Mouse (Mus musculus) embryonic facial prominence, embryonic 15.5 days (tissue): ENCODE data around the gene Adgrl3. TPM values are rescaled to one million over a fixed set of nuclear protein-coding genes. Genes with fewer than 3 reads are reported as not detected.

Source experiments
- ATAC-seq: fragments of 200-750 bp; cut with Nextera tagmentation; 2 replicates; pipeline ENCODE4 v1.8.0; 2017; ENCODE audit warnings: low read depth, moderate TSS enrichment; ENCODE audit not compliant: insufficient number of reproducible peaks, low FRiP score, low TSS enrichment
- H3K27ac ChIP-seq: fragments of 300-500 bp; sonication (generic); replicated peaks from 2 replicates; pipeline ENCODE4 v1.5.1; 2015; ENCODE audit warnings: mild to moderate bottlenecking, inconsistent platforms
- H3K27me3 ChIP-seq: fragments of 300-500 bp; sonication (generic); 2 replicates; pipeline ENCODE4 v1.6.1; 2015; ENCODE audit warnings: inconsistent platforms
- H3K36me3 ChIP-seq: fragments of 300-500 bp; sonication (generic); 2 replicates; pipeline ENCODE4 v1.6.1; 2015; ENCODE audit warnings: mild to moderate bottlenecking, inconsistent platforms
- H3K4me1 ChIP-seq: fragments of 300-500 bp; sonication (generic); 2 replicates; pipeline ENCODE4 v1.6.1; 2015; ENCODE audit warnings: inconsistent platforms
- H3K4me2 ChIP-seq: fragments of 300-500 bp; sonication (generic); replicated peaks from 2 replicates; pipeline ENCODE4 v1.6.1; 2015; ENCODE audit warnings: mild to moderate bottlenecking, inconsistent platforms
- H3K4me3 ChIP-seq: fragments of 300-500 bp; sonication (generic); replicated peaks from 2 replicates; pipeline ENCODE4 v1.5.1; 2015; ENCODE audit warnings: mild to moderate bottlenecking, inconsistent platforms
- H3K9ac ChIP-seq: fragments of 300-500 bp; sonication (generic); 2 replicates; pipeline ENCODE4 v1.6.1; 2015; ENCODE audit warnings: inconsistent platforms
- H3K9me3 ChIP-seq: fragments of 300-500 bp; sonication (generic); replicated peaks from 2 replicates; pipeline ENCODE4 v1.6.1; 2016; ENCODE audit warnings: inconsistent platforms
- WGBS: fragments of 180-500 bp; shearing (Covaris S2); methylation state at CpG from one replicate; pipeline ENCODE4 v1.1.7; 2015; 5-methylcytosine and 5-hydroxymethylcytosine counted together
- polyA plus RNA-seq: library from polyadenylated mRNA; unstranded; fragments of >200 nt; fragmentation: Nextera tagmentation; extraction: Ambion mirVana; gene quantifications from 2 replicates; pipeline ENCODE4 v1.2.1, GENCODE M21; 2015

The Adgrl3 gene
- polyA plus RNA-seq, 1 experiment from 2014 or later, result 26.4 TPM

DNA sequence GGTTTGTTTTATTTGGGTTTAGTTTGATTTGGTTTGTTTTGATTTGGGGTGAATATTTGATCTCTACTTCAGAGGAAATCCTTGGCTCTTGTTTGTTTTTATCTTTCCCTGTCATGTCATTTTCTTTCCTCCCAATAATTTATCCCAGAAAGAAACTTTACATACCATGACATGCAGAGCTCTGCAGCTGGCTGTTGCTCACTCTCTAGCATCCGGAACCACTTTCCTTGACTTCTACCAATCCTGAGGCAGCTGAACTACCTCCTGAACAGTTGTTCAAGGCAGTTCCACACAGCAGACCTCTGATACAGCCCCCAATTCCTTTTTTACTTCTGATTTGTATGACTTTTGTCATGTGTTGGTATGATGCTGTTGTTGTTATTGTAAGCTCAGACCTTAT, 307.5 kb downstream of the Adgrl3 start:
- no peak overlapping the region for H3K4me3 ChIP-seq
- WGBS, result 50% methylated on average over 1 of the region's 1 CpGs
- no peak overlapping the region for H3K9ac ChIP-seq
- no peak for ATAC-seq
- H3K4me2 ChIP-seq, result no peak overlapping the region
- no peaks in the 10 kb centered on the region for H3K9me3 ChIP-seq
- H3K27me3 ChIP-seq, result no peaks in the 10 kb centered on the region
- H3K36me3 ChIP-seq, result no peaks in the 10 kb centered on the region
- H3K4me1 ChIP-seq, result peaks cover 4% of the 10 kb centered on the region; the same call in 1 of the 2 replicates
- no peak overlapping the region for H3K27ac ChIP-seq

DNA sequence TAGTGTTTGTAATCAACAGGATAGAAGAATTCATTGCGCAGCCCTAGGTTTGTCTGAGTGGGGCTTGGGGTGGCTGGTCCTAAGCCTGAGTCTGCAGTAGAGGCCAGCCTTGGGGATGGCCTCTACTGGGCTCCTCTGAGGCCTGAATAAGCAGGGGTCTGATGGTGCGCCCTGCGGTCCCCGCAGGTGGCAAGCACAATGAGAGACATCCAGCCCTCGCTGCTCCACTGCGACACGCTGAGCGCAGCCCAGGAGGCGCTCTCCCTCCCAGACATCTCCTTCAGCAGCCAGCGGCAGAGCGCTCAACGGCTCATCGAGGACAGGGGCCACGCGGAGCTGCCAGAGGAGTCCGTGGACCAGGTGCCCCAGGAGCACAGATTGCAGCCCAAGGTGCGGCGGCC, 309.6 kb downstream of the Adgrl3 start:
- no peak overlapping the region for H3K27ac ChIP-seq
- H3K36me3 ChIP-seq, result no peaks in the 10 kb centered on the region
- H3K4me3 ChIP-seq, result no peak overlapping the region
- ATAC-seq, result no peak
- 26% methylated on average over 18 of the region's 18 CpGs for WGBS
- peaks cover 4% of the 10 kb centered on the region; the same call in 1 of the 2 replicates for H3K4me1 ChIP-seq
- H3K4me2 ChIP-seq, result 0 out of 2 replicates have a peak overlapping the region, but pooled peaks have one; percentile 6
- no peak overlapping the region for H3K9ac ChIP-seq
- H3K27me3 ChIP-seq, result no peaks in the 10 kb centered on the region
- no peaks in the 10 kb centered on the region for H3K9me3 ChIP-seq

DNA sequence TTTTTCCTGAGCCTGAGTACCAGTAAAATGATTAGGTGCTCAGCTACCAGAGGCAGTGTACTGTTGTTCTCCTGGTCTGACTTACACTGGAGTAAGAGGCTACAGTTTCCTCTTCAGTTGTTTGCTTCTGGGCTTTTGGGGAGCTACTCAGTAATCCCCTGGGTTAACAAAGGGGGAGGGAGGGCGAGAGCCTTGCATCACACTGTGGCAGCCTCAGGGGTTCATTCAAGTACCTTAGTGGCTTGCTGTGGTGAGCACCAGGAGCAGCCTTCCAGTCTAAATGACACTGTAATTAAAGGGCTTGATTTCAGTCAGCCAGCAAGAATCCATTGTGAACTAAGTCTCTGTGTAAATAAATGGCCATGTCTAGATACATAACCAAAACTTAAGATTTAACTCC, 324.4 kb downstream of the Adgrl3 start:
- no peak overlapping the region for H3K4me2 ChIP-seq
- H3K9me3 ChIP-seq, result no peaks in the 10 kb centered on the region
- H3K4me3 ChIP-seq, result no peak overlapping the region
- H3K9ac ChIP-seq, result no peak overlapping the region
- no peak overlapping the region for H3K27ac ChIP-seq
- H3K36me3 ChIP-seq, result no peaks in the 10 kb centered on the region
- no peaks in the 10 kb centered on the region for H3K4me1 ChIP-seq
- no peaks in the 10 kb centered on the region for H3K27me3 ChIP-seq
- ATAC-seq, result peak; percentile 87
- 70% methylated on average over 1 of the region's 1 CpGs for WGBS

DNA sequence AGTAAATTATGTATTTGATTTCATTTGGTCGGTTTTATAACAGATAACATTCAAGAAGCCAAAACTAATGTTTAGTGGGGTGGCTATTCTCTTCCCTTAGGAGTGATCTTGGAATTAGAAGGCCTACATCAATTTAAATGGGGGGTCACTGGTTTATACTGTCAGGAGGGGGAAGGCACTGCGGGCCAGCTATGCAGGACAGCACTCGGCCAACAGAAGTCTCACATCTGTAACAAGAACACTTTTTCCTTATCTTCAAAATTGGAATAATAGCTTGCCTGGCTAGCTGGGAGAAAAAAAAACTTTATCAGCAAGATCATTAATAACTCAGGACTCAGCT, 325.1 kb downstream of the Adgrl3 start:
- no peak for ATAC-seq
- no peak overlapping the region for H3K4me3 ChIP-seq
- H3K9ac ChIP-seq, result no peak overlapping the region
- H3K36me3 ChIP-seq, result no peaks in the 10 kb centered on the region
- H3K4me1 ChIP-seq, result no peaks in the 10 kb centered on the region
- H3K4me2 ChIP-seq, result no peak overlapping the region
- H3K27me3 ChIP-seq, result no peaks in the 10 kb centered on the region
- WGBS, result 54% methylated on average over 3 of the region's 3 CpGs
- no peaks in the 10 kb centered on the region for H3K9me3 ChIP-seq
- H3K27ac ChIP-seq, result no peak overlapping the region

DNA sequence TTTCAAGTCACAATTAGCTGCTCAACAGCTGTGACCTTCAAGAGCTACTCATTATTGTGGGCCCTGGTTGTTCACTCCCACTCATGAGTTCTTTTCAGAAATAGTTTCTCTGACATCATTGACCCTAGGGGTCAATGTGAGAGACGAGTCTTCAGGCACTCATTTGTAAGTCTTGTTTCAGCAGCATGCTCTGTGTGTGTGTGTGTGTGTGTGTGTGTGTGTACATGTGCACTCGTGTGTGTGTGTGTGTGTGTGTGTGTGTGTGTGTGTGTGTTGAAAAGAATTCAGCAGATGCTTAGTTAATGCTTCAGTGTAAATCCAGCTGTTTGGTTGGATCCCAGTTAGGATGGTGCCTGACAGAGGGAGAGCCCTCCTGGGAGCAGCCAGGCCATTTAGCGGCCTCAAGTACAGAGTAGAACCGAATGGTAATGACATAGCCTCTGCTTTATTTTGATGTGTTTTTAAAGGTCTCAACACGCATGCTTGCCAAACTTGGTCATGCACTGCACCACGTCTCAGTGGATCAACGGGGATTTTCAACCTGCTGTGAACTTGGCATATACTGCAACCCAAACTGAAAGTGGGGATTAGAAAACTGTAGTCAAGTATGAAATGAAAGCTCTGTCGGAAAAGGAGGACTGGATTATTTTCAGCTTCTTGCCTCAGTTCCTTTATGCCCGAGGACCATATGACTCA, 325.6 kb downstream of the Adgrl3 start:
- H3K4me3 ChIP-seq, result no peak overlapping the region
- H3K27me3 ChIP-seq, result no peaks in the 10 kb centered on the region
- no peak overlapping the region for H3K4me2 ChIP-seq
- H3K36me3 ChIP-seq, result no peaks in the 10 kb centered on the region
- WGBS, result 52% methylated on average over 9 of the region's 9 CpGs
- peak; percentile 60 for ATAC-seq
- no peaks in the 10 kb centered on the region for H3K4me1 ChIP-seq
- H3K9ac ChIP-seq, result no peak overlapping the region
- no peak overlapping the region for H3K27ac ChIP-seq
- no peaks in the 10 kb centered on the region for H3K9me3 ChIP-seq

DNA sequence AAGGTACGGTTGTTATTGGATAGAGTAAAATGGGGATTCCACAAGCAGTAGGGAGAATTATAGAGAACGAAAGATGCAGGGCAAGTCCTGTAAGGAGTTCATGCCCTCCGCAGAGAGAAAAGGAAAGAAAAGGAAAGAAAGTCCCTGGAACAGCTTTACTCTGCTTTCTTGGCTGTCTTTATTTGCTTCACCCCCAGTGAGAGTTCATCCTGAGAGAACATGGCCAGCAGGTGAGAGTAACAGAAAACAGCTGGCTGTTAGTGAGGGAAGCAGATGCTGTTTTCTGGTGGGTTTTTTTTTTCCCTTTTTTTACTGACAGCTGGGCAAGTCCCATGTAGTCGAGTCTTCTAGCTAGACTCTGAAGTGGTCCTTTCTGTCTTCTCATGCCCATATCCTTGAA, 327.6 kb downstream of the Adgrl3 start:
- Histone ChIP-seq H3K27ac (no peak overlapping the region), H3K9me3 (no peaks in the 10 kb centered on the region), H3K4me2 (no peak overlapping the region), H3K9ac (no peak overlapping the region), H3K27me3 (no peaks in the 10 kb centered on the region), H3K4me3 (no peak overlapping the region), H3K4me1 (no peaks in the 10 kb centered on the region), H3K36me3 (no peaks in the 10 kb centered on the region)
- no peak for ATAC-seq
- 43% methylated on average over 4 of the region's 4 CpGs for WGBS

DNA sequence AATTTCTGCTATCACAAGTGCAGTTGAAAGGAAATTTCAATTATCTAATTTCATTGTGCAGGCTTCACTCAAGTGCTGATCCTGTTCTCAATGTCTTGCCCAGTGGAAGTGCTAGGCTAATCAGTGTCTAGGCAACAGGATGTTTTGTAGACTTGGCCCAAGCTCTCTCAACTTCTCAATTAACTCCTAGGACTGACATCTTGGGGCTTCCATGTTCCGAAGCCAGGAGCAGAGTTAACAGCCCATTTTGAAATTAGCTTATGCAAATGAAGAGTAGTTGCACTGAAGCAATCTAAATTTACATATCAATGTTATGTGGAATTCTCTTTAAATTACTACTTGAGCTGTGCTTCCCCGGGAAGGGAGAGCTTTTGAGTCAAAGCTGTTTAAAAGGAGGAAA, 339.6 kb downstream of the Adgrl3 start:
- Histone ChIP-seq H3K36me3 (no peaks in the 10 kb centered on the region), H3K27ac (no peak overlapping the region), H3K27me3 (no peaks in the 10 kb centered on the region), H3K4me1 (no peaks in the 10 kb centered on the region), H3K9me3 (no peaks in the 10 kb centered on the region), H3K4me3 (no peak overlapping the region), H3K9ac (no peak overlapping the region), H3K4me2 (no peak overlapping the region)
- 54% methylated on average over 2 of the region's 2 CpGs for WGBS
- ATAC-seq, result no peak

DNA sequence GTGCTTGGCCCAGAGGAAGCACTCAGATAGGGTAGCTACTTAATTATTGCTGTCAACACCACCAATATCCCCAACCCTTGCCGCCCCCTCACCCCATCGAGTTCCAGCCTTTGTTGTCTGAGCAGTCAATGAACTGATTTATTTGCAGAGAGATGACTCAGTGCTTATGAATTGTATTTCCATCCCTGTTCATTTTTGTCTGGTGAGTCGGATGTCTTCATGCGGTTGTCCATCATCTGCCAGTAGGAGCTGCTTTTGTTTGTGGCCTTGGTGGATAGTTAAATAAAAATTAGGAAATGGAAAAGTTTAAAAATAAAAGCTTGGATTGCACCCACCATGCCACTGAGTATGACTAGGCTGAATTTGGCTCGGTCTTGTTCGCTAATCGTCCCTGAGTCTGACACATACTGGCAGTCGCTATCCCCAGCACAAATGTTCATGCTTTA, 344.3 kb downstream of the Adgrl3 start:
- Histone ChIP-seq H3K4me1 (no peaks in the 10 kb centered on the region), H3K27ac (no peak overlapping the region), H3K4me2 (no peak overlapping the region), H3K9ac (no peak overlapping the region), H3K36me3 (no peaks in the 10 kb centered on the region), H3K4me3 (no peak overlapping the region), H3K9me3 (no peaks in the 10 kb centered on the region), H3K27me3 (no peaks in the 10 kb centered on the region)
- no peak for ATAC-seq
- WGBS, result 78% methylated on average over 8 of the region's 8 CpGs

DNA sequence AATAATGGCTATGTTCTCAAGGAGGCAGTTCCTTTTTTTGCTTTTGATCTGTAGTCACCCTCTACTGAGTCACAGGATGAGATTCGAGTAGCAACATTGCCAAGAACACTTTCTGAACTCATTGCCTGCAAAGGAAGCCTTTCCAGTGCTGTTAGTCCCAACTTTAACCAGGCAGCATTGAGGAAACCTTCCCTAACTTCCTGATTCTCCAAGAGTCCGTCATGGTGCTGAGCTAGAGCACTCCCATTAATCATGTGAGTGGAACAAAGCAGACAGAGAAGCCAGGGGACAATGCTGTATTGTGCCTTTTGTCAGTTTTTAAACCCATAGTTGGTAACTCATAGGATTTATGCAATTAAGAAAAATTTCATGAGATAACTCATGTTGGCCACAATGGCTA, 345.3 kb downstream of the Adgrl3 start:
- Histone ChIP-seq H3K4me2 (no peak overlapping the region), H3K9ac (no peak overlapping the region), H3K9me3 (no peaks in the 10 kb centered on the region), H3K4me3 (no peak overlapping the region), H3K27me3 (no peaks in the 10 kb centered on the region), H3K36me3 (no peaks in the 10 kb centered on the region), H3K27ac (no peak overlapping the region), H3K4me1 (no peaks in the 10 kb centered on the region)
- WGBS, result 63% methylated on average over 2 of the region's 2 CpGs
- ATAC-seq, result no peak

DNA sequence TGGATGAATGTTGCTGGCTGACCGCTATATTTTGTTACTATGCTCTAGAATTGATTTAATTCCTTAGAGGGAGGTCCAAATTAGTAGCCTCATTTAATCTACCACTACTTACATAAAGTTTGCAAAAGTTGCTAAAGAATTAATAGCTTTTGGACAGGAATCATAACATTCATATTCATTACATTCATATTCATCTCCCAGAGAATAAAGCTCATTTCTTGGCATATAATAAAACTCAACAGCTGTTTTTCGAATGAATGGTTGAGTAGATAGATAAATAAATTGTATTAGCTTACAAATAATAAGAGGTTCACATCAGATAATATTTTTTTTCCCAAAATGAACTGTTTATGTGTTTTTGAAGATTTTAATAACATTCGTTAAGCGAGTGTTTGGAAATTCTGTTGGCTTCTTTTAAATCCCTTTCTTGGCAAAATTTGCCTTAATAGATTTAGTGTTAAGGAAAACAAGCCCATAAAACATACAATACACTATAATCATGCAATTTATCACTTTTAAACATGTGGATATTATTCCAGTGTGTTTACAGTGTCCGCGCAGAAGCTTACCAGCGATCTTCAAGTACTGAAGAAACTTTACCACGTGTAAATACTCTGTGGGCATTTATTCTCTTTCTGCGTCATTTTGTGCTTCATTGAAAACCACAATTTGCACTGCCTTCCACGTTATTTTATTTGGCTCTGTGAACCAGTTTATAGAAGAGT, 350.4 kb downstream of the Adgrl3 start:
- H3K4me2 ChIP-seq, result no peak overlapping the region
- no peak overlapping the region for H3K9ac ChIP-seq
- no peak overlapping the region for H3K4me3 ChIP-seq
- no peak overlapping the region for H3K27ac ChIP-seq
- no peaks in the 10 kb centered on the region for H3K9me3 ChIP-seq
- ATAC-seq, result no peak
- no peaks in the 10 kb centered on the region for H3K4me1 ChIP-seq
- no peaks in the 10 kb centered on the region for H3K36me3 ChIP-seq
- WGBS, result 62% methylated on average over 10 of the region's 10 CpGs
- no peaks in the 10 kb centered on the region for H3K27me3 ChIP-seq

DNA sequence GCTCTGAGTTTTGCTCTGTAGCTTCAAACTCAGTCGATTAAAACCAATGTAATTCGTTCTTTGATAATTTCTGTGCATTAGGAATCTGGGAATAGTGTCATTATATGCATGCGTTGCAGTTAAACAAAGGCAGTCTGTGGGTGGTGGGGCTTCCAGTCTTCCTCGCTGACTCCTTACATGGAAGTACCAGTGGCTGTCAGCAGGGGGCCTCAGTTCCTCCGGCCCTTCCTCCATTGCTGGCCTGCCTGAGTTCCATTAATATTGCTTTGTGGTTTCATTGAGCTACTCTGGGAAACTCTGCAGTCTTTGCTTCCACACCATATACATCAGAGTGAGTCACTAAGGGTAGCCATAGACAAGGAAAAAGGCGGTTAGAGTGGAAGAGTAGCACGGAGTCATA, 356.1 kb downstream of the Adgrl3 start:
- H3K27ac ChIP-seq, result no peak overlapping the region
- H3K9ac ChIP-seq, result no peak overlapping the region
- no peak overlapping the region for H3K4me2 ChIP-seq
- no peaks in the 10 kb centered on the region for H3K9me3 ChIP-seq
- H3K27me3 ChIP-seq, result no peaks in the 10 kb centered on the region
- no peaks in the 10 kb centered on the region for H3K4me1 ChIP-seq
- no peak for ATAC-seq
- no peaks in the 10 kb centered on the region for H3K36me3 ChIP-seq
- 88% methylated on average over 7 of the region's 7 CpGs for WGBS
- no peak overlapping the region for H3K4me3 ChIP-seq
